Mouse (Mus musculus): ENCODE data around the gene Zbtb18. TPM values are rescaled to one million over a fixed set of nuclear protein-coding genes. Genes with fewer than 3 reads are reported as not detected.

Gene Zbtb18
- total and polyA plus RNA-seq, 2 experiments from 2014 or later = 3.5 to 56.7 TPM

- DNase-seq (ENCODE audit: low spot score) (no peak), ATAC-seq (ENCODE audit: low FRiP score) (no peak)
- WGBS = 0% methylated on average over 1 of the region's 2 CpGs
- Histone ChIP-seq H3K27me3 (ENCODE audit: insufficient read depth, low read length) (no peaks in the 10 kb centered on the region), H3K27ac (ENCODE audit: low read depth, low read length) (no peak overlapping the region), H3K9ac (replicated peaks; ENCODE audit: low read length, poor library complexity, severe bottlenecking) (no peak overlapping the region), H3K9me3 (ENCODE audit: low read length) (no peaks in the 10 kb centered on the region), H3K36me3 (ENCODE audit: insufficient read depth, low read length) (no peaks in the 10 kb centered on the region), H3K4me3 (ENCODE audit: low read depth, low read length) (no peak overlapping the region), H3K4me1 (ENCODE audit: insufficient read depth, low read length) (no peaks in the 10 kb centered on the region), H3K4me2 (ENCODE audit: low read depth, low read length, poor library complexity, severe bottlenecking) (no peak overlapping the region)
- TF ChIP-seq CTCF (IDR thresholded peaks at IDR 0.05) = no peak
Observed at GRCm38 (mm10) chr1:177440411-177440810, 1.7 kb upstream of the Zbtb18 start.

- ATAC-seq (ENCODE audit: low FRiP score) = no peak
- no peaks in the 10 kb centered on the region for H3K36me3 ChIP-seq (ENCODE audit: insufficient read depth, low read length)
- TF ChIP-seq CTCF (IDR thresholded peaks at IDR 0.05) = no peak
- peak overlapping the region; percentile 70 for H3K27ac ChIP-seq (ENCODE audit: low read depth, low read length)
- H3K27me3 ChIP-seq (ENCODE audit: insufficient read depth, low read length) = no peaks in the 10 kb centered on the region
- no peak for DNase-seq (ENCODE audit: low spot score)
- H3K4me3 ChIP-seq (ENCODE audit: low read depth, low read length) = peak overlapping the region; percentile 84
- H3K4me2 ChIP-seq (ENCODE audit: low read depth, low read length, poor library complexity, severe bottlenecking) = peak overlapping the region; percentile 83
- peak overlapping the region; percentile 50 for H3K9ac ChIP-seq (replicated peaks; ENCODE audit: low read length, poor library complexity, severe bottlenecking)
- WGBS = under 1% methylated on average over 6 of the region's 6 CpGs
- H3K4me1 ChIP-seq (ENCODE audit: insufficient read depth, low read length) = peaks cover 3% of the 10 kb centered on the region; the same call in 1 of the 2 replicates
- H3K9me3 ChIP-seq (ENCODE audit: low read length) = no peaks in the 10 kb centered on the region
Observed at GRCm38 (mm10) chr1:177440981-177441491, 1.1 kb upstream of the Zbtb18 start.

- Histone ChIP-seq H3K27ac (ENCODE audit: low read depth, low read length) (peak overlapping the region; percentile 70), H3K27me3 (ENCODE audit: insufficient read depth, low read length) (no peaks in the 10 kb centered on the region), H3K9me3 (ENCODE audit: low read length) (no peaks in the 10 kb centered on the region), H3K4me1 (ENCODE audit: insufficient read depth, low read length) (peaks cover 3% of the 10 kb centered on the region; the same call in 1 of the 2 replicates), H3K4me2 (ENCODE audit: low read depth, low read length, poor library complexity, severe bottlenecking) (peak overlapping the region; percentile 83), H3K9ac (replicated peaks; ENCODE audit: low read length, poor library complexity, severe bottlenecking) (peak overlapping the region; percentile 50), H3K4me3 (ENCODE audit: low read depth, low read length) (peak overlapping the region; percentile 84), H3K36me3 (ENCODE audit: insufficient read depth, low read length) (no peaks in the 10 kb centered on the region)
- DNase-seq (ENCODE audit: low spot score) (peak; percentile 98), ATAC-seq (ENCODE audit: low FRiP score) (peak; percentile 100)
- no peak; the same call in 1 of the 2 replicates for TF ChIP-seq CTCF (IDR thresholded peaks at IDR 0.05)
- WGBS = under 1% methylated on average over 72 of the region's 87 CpGs
Observed at GRCm38 (mm10) chr1:177441492-177442195, 507 bp upstream of the Zbtb18 start.

GRCm38 (mm10) chr1:177442821-177443723, 921 bp downstream of the Zbtb18 start:
- Histone ChIP-seq H3K27ac (ENCODE audit: low read depth, low read length) (peak overlapping the region; percentile 80), H3K27me3 (ENCODE audit: insufficient read depth, low read length) (no peaks in the 10 kb centered on the region), H3K9ac (replicated peaks; ENCODE audit: low read length, poor library complexity, severe bottlenecking) (peak overlapping the region; percentile 74), H3K9me3 (ENCODE audit: low read length) (no peaks in the 10 kb centered on the region), H3K4me2 (ENCODE audit: low read depth, low read length, poor library complexity, severe bottlenecking) (peak overlapping the region; percentile 74), H3K36me3 (ENCODE audit: insufficient read depth, low read length) (peaks cover 4% of the 10 kb centered on the region; the same call in 1 of the 2 replicates), H3K4me1 (ENCODE audit: insufficient read depth, low read length) (peaks cover 6% of the 10 kb centered on the region; the same call in 1 of the 2 replicates), H3K4me3 (ENCODE audit: low read depth, low read length) (peak overlapping the region; percentile 84)
- WGBS = under 1% methylated on average over 39 of the region's 62 CpGs
- no peak for DNase-seq (ENCODE audit: low spot score)
- no peak for TF ChIP-seq CTCF (IDR thresholded peaks at IDR 0.05)
- no peak for ATAC-seq (ENCODE audit: low FRiP score)

GRCm38 (mm10) chr1:177443724-177444482, 1.8 kb downstream of the Zbtb18 start:
- ATAC-seq (ENCODE audit: low FRiP score) = no peak
- 13% methylated on average over 9 of the region's 9 CpGs for WGBS
- H3K9ac ChIP-seq (replicated peaks; ENCODE audit: low read length, poor library complexity, severe bottlenecking) = peak overlapping the region; percentile 74; the same call in 1 of the 2 replicates
- H3K9me3 ChIP-seq (ENCODE audit: low read length) = no peaks in the 10 kb centered on the region
- H3K27ac ChIP-seq (ENCODE audit: low read depth, low read length) = peak overlapping the region; percentile 80; the same call in 1 of the 2 replicates
- H3K4me1 ChIP-seq (ENCODE audit: insufficient read depth, low read length) = peaks cover 6% of the 10 kb centered on the region; the same call in 1 of the 2 replicates
- H3K36me3 ChIP-seq (ENCODE audit: insufficient read depth, low read length) = peaks cover 4% of the 10 kb centered on the region; the same call in 1 of the 2 replicates
- H3K4me3 ChIP-seq (ENCODE audit: low read depth, low read length) = peak overlapping the region; percentile 84
- no peak for TF ChIP-seq CTCF (IDR thresholded peaks at IDR 0.05)
- peak overlapping the region; percentile 74 for H3K4me2 ChIP-seq (ENCODE audit: low read depth, low read length, poor library complexity, severe bottlenecking)
- DNase-seq (ENCODE audit: low spot score) = no peak
- no peaks in the 10 kb centered on the region for H3K27me3 ChIP-seq (ENCODE audit: insufficient read depth, low read length)

All from midbrain, postnatal 0 days (tissue).